Mouse (Mus musculus) kidney, adult 9 months (tissue): ENCODE results near the gene Zdhhc24.
"Not testable (repeated sequence)": the region's sequence is repeated elsewhere in the genome, so short reads cannot be mapped to it uniquely, and the experiment has no call there.

Source experiments
- DNase-seq: peaks from one replicate; pipeline ENCODE4 v3.0.0; 2022

The Zdhhc24 gene

GRCm38 (mm10) chr19:4878405-4879323 is at the start of gene Zdhhc24:
Gene Zdhhc24, plus strand, starts transcription at chr19:4878668.
- peak; percentile 97 for DNase-seq

- peak; percentile 79 for DNase-seq
These were observed 49.3 kb upstream of the Zdhhc24 start for GRCm38 (mm10) chr19:4829156-4829555.

- no peak for DNase-seq
These were observed 44.5 kb upstream of the Zdhhc24 start for GRCm38 (mm10) chr19:4833977-4834376.

GRCm38 (mm10) chr19:4836096-4836495 is 42.4 kb upstream of the Zdhhc24 start:
- peak; percentile 78 for DNase-seq

GRCm38 (mm10) chr19:4837049-4837448 is 41.4 kb upstream of the Zdhhc24 start:
- DNase-seq, result peak; percentile 27

GRCm38 (mm10) chr19:4838526-4839140 is 39.8 kb upstream of the Zdhhc24 start:
- DNase-seq, result no peak

- DNase-seq, result peak; percentile 99
These were observed 39.3 kb upstream of the Zdhhc24 start, which contains the start of the genes Ccs and Ccdc87 for GRCm38 (mm10) chr19:4839149-4839548. Gene Ccs, minus strand, starts transcription at chr19:4839332. Gene Ccdc87, plus strand, starts transcription at chr19:4839366.

- DNase-seq, result no peak
These were observed 37.6 kb upstream of the Zdhhc24 start for GRCm38 (mm10) chr19:4840848-4841247.

GRCm38 (mm10) chr19:4842611-4843010 is 35.9 kb upstream of the Zdhhc24 start:
- no peak for DNase-seq

GRCm38 (mm10) chr19:4845846-4846245 is 32.6 kb upstream of the Zdhhc24 start:
- no peak for DNase-seq

- peak; percentile 74 for DNase-seq
These were observed 31.0 kb upstream of the Zdhhc24 start for GRCm38 (mm10) chr19:4847490-4847889.

GRCm38 (mm10) chr19:4849800-4850199 is 28.7 kb upstream of the Zdhhc24 start:
- no peak for DNase-seq

GRCm38 (mm10) chr19:4850281-4850680 is 28.2 kb upstream of the Zdhhc24 start:
- no peak for DNase-seq

GRCm38 (mm10) chr19:4854552-4855469 is 23.7 kb upstream of the Zdhhc24 start, which contains the start of gene Ctsf:
Gene Ctsf, plus strand, starts transcription at chr19:4855130.
- peak; percentile 95 for DNase-seq

GRCm38 (mm10) chr19:4855470-4855820 is 23.0 kb upstream of the Zdhhc24 start:
- DNase-seq, result no peak

- no peak for DNase-seq
These were observed 22.5 kb upstream of the Zdhhc24 start for GRCm38 (mm10) chr19:4855951-4856350.

- DNase-seq, result no peak
These were observed 19.4 kb upstream of the Zdhhc24 start for GRCm38 (mm10) chr19:4859081-4859480.

GRCm38 (mm10) chr19:4863048-4863447 is 15.4 kb upstream of the Zdhhc24 start:
- DNase-seq, result no peak

- DNase-seq, result no peak
These were observed 13.3 kb upstream of the Zdhhc24 start for GRCm38 (mm10) chr19:4865147-4865546.

- DNase-seq, result not testable (repeated sequence)
These were observed 3.9 kb upstream of the Zdhhc24 start for GRCm38 (mm10) chr19:4874613-4875012.

- no peak for DNase-seq
These were observed 2.2 kb upstream of the Zdhhc24 start for GRCm38 (mm10) chr19:4876241-4876640.

GRCm38 (mm10) chr19:4876755-4877154 is 1.7 kb upstream of the Zdhhc24 start:
- DNase-seq, result no peak

- peak; percentile 24 for DNase-seq
These were observed 683 bp upstream of the Zdhhc24 start, which contains the start of gene Actn3 for GRCm38 (mm10) chr19:4877785-4878184. Gene Actn3, minus strand, starts transcription at chr19:4877909.
